Mouse (Mus musculus) kidney, postnatal 4 days (tissue): ENCODE measurements around the gene Cdon.
"Not testable (repeated sequence)": the region's sequence is repeated elsewhere in the genome, so short reads cannot be mapped to it uniquely, and the experiment has no call there.

ENCODE experiments used
- DNase-seq, 2 experiments: peaks; one replicate each; pipeline ENCODE4 v3.0.0; 2021; ENCODE audit warnings: mixed read lengths in 2 of 2

Gene Cdon

DNA sequence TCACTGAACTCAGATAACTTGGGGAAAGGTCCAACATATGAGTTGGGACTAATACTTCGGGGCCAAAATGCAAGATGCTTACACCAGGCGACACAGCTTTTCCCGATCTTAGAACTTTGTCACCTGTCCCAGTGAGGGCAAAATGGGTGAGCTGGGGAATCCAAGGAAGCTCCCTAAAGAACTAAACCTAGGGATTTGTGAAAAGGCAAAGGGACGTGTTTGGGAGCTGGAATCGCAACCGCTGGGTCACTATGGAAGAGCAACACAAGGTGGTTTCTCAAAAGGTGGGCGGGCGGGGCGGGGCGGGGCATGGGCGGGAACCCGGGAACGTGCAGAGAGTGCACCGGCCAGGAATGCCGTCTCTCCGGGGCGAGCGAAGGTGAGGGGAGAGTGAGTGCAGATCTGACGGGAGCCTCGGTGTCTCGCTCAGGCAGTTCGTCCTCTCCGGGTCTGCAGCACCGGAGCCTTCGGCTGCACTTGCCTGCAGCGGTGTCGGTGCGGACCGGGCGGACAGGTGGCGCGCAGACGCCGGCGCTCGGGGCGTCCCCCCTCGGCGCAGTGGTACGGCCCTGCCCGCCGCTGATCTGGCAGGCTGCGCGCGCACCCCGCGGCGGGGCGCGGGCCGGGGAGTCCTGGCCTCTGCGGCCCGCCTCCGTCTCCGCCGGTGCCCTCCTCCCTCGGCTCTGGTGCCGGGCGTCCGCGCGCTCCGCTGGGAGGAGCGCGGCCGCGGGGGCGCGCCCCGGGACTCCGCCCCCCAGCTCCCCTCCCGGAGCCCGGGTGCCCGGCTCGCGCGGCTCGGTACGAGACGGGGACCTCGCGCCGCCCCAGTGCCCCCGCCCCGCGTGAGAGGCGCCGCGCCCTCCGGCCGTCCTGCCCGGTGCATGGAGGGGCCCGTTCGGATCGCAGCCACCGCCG, at the start of gene Cdon:
TSS of gene Cdon (plus strand) at position 324 of the 915 bp plus-strand sequence.
- peak; percentile 91 to 96 for DNase-seq

DNA sequence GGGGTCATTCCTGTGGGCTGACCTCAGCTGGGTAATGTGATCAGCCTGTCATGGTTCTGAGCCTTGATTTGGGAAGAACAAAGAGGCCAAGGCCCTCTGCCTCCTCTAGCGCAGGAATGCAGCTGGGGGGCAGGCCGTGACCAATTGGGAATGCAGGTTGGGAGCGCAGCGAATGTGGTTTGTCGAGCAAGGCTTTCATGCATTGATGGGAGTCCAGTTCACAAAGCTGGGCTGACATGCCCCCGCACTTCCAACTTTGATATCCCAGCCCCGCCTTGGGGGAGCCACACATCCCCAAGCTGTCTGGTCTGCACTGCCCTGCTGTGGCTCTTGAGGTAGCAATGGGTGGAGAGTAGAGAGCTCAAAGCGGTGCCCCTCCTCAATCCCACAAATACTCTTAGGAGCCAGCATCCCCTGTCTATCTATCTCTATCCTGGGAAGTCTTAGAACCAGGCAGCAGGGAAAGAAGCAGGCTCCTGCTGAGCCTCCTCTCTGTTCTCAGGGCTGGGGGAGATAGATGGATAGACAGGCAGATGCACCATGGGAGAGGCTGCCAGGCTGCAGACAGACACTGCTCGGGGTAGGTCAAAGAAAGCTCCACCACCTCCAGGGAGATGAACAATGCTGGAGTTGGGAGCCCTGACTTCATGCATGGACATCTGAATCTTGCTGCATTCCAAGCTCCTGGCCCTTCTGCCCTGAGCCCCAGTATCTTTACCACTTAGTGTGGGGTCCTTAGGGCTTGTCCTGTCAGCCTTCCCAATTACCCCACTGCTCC, 48.4 kb upstream of the Cdon start:
- peak; percentile 41 to 63 for DNase-seq

DNA sequence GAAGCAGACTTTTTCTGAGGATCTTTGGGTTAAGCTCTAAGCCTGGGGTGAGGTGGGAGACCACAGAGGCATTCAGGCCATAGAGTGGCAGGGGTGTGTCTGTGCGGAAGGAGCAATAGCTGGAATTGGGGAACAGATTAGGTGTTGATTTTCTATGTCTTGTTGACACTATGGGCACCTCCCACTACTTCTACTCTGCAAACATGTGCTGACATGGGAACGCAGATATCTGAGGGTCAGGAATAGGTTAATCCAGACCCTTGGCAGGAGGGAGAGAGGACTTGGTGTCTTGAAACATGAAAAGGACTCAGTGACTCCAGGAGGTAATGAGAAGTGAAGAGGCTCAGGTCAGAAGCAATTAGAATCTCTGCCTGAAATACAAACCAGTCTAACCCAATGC, 43.0 kb upstream of the Cdon start:
- DNase-seq: no peak

DNA sequence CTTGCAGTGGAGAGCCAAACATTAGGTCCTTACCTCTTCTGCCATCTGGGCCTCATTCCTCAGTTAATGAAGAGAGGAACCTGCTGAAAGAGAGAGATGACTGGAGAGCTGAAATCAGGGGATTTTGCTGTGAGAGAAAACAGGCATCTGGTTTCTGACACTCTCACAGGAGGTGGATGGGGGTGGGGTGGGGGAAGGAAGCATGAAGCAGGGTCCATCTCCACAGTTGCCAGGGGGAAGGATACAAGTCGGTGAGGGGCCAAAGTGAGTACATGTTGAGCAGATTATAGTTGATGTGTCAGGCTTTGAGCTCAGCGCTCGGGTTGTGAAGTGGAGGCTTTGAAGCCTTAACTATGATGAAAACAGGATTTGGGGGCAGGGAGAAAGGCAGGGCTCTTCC, 41.9 kb upstream of the Cdon start:
- DNase-seq: no peak

DNA sequence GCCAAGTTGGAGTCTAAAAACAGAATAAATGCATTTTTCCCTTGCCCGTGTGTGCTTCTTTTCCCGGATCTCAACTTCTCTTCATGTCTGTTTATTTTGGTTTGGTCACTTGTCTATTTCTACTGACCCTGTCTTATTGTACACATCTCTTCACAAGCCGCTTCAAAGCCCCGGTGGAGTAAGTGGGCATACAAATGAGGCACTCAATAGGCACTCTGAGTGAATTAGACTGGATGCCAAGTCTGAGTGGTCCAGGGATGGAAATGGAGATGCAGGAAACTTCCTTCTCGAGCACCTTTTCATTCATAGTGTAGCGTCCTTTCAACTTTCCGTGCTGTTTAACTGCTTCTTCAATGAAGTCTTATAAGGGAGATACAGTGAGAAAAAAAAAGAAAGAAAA, 21.0 kb upstream of the Cdon start:
- no peak for DNase-seq

DNA sequence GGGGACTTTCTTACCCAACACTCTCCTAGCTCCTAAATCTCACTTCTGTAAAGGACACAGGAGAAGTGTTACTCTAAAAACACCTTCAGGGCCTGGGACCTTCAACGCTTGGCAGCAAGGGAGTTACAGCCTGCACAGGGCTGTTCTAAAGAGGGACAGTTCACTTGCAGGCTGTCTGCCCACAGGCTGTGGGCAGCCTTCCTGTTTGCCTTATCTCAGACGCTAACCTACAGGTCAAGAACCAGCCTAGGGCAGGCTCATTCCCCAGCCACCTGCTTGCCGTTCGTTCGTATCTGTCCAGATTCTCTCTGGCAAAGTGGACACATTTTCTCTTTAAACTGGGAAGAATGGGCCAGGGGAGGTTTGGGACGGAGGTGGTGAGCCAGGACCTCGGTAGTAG, 20.5 kb upstream of the Cdon start:
- DNase-seq: no peak

DNA sequence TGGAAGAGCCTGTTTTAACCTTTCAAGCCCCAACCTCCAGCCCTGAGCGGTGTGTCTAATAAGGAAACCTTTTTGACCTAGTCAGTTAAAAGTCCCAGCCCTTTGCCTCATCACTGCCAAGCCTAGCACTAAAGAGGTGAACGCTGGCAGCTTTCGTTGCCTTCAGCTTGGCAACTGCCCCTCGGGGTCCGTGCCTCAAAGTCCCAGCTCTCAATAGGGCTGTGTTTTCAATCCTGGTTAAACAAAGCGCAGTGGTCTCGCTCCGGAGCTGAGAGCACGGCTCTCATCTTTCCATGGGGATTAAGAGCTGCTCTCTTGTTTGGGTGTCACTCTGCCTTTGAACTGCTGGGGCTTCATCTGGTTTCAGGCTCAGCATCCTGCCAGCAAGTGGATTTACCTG, 20.1 kb upstream of the Cdon start:
- DNase-seq: no peak

DNA sequence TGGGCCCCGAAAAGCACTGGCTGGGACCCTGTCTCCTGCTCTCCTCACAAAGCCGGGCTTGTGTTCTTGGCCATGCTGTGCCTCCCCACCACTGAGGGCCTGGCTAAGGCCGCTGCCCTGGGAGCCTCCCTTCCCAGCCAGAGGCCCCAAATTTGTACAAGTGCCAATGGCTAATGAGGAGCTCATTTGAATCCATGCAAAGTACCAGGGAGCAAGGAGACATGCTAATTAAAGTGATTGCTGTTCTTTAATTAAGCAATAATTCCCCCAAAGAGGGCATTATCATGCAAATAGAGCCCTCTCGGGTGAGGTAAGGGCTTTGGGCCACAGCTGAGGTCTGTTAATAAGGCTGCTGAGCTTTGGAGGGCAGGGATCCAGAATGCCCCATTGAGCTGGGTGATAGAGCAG, 18.3 kb upstream of the Cdon start:
- DNase-seq: no peak

DNA sequence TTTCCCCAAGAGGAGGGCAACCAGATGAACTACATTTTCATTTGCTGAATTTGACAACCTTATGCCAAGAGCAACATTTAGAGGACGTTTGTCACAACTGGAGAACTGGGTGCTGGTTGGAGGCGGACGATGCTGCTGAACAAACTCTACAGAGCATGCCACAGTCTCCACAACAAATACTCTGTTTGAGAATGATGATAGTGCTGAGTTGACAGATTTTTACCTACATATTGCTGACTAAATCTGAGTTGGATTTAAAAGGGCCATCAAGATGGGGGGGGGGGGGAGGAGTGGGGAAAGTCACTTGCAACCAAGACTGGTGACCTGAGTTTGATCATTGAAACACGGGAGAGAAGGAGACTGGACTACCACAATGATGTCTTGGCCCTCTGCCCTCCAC, 17.4 kb upstream of the Cdon start:
- no peak for DNase-seq

DNA sequence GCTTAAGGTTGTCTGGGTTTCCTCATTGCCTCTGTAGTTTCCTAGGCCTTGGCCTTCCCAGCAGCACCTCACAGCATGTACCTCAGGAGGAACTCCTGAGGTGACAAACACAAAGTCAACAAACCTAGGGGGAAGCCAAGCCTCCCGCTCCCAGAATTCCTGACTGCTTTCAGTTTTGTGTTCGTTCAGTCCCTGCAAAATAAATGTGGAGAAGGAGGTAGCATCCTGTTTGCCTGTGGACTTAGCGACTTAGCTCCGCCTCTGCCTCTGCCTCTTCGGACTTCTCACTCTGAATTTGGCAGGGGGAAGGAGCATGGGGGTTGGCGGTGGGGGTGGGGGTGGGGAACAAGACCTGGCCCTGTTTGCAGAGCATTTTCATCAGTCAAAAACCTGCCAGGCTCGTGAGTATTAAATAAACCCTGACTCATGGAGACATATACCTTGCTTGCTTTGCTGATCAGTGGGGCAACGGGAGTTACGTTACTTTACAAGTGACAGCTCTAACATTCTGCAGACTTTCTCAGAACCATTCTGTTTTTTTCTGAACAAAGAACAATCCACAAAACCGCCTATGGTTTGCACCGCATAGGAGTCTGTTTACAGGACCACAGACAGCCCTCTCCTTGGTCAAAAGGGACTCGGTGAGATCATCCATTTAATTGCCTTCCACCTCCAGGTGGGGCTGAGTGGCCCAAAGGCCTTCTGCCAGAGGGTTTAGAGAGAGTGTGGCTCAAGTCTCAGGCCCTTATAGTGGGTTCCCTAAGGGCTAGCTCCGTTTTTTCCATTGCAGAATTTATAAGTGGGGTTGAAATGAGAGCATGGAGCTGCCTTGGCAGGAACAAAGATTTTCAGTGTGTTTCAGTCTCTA, 15.7 kb upstream of the Cdon start:
- peak; percentile 6 to 36 for DNase-seq

DNA sequence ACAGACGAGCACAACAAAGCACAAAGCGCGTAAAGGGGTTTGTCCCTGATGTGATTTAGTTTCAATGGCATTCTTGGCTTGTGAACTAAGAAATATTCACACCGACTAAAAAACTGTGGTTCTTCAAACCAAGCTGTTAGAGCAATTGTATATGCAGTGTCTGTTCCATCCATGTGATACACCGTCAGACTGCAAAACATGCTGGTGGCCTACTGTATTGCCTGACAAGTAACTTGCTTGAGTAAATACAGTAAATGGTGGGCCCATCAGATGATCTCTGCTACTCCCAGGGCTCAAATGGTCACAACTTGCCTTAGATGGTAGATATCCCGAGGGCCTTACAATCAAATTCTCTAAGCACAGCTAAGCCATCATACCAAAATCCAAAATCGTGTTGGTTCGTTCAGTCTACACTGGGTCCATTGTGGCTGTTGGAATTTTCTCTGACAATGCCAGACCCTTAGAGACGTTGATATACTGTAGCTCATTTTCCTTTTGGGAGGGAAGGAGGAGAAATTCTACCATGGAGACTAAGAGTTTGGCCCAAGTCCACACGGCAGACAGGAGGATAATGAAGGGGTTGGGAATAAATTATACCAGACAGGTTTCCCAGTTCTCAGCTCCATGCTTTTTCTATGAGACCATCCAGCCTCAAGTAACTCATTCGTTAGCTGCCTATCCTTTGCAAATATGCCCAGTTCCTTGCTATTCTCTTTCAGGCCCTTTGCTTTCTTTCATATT, 9.5 kb upstream of the Cdon start:
- DNase-seq: no peak

DNA sequence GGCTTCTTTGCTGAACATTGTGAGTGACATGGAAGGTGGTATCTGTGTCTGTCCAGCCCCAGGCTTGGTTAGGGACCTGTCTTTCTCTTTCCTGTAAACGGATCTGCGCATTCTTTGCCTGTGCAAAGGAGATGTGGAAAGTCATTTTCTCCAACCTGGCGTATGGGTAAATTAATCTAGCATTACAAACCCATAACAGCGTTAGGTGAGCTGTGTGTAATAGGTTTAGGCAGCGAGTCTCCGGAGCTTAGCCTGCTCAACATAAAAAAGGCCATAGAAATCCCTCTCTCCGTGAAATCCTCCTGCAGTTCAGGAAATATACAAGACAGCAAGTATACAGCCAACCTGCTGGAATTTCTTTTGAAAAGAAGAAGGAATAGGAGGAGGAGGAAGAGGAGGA, 9.0 kb upstream of the Cdon start:
- no peak for DNase-seq

DNA sequence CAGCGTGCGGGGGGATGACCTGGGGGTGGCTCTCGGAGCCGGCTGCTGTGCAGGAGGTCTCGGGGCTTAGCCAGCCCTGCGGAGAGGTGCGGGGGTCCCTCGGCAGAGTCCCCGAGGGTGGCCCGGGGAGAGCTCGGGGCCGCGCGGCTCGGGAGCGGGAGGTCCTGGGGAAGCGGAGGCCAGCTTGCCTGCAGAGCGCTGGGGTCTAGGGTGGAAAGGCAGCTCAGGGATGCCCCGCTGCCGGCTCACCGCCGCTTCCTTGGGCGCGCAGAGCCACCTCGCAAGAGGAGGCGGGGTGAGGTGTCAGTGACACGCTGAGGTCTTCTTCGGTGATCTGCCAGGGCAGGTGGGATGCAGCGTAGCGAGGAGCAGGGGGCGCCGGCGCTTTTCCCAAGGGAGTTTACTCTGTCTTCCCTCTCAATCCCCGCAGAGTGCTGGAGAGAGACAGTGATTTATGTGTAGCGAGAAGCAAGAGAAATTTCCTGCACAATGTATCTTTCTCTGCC, 855 bp downstream of the Cdon start:
- DNase-seq: peak; percentile 61 to 77

DNA sequence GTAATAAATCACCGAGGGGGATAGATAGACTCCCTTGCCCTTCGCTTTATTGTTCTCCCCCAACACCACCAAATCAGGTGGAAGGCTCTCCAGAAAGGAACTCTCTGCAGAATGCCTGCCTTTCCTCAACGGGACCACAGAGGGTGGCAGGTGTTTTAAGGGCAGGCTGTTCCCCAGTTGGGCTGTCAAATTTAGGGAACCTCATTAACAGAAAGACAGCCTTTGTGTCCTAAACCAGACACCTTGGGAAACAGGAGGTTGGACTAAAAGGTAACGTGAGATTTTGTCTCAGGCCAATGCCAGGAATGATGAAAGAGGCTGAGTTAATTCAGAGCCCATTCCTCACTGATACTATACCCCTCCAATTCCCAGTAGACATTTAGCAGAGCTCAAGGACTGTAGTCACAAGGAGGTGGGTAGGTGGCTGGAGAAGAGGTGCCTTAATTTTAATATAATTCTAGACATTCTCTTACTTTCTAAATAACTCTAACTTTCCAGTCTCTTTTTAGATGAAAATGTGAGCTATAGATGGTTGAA, 1.5 kb downstream of the Cdon start:
- no peak for DNase-seq

DNA sequence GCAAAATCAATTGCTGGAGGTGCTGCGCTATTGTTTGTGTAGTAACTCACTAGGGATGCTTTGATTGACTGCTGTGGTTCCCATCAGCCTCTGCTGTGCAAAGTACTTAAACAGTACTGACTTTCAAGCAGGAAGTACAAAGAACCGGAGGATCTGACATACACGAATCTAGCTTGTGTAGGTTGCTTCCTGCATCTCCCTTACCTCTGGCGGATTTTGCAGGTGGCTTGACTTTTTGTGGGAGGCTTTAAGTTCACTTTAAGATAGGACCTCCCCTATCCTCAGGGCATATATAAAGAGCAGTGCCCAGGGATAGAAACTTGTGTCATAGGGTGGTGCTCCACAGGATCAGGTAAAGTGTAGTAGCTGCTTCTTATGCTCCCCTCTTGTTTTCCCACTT, 2.3 kb downstream of the Cdon start:
- no peak for DNase-seq

DNA sequence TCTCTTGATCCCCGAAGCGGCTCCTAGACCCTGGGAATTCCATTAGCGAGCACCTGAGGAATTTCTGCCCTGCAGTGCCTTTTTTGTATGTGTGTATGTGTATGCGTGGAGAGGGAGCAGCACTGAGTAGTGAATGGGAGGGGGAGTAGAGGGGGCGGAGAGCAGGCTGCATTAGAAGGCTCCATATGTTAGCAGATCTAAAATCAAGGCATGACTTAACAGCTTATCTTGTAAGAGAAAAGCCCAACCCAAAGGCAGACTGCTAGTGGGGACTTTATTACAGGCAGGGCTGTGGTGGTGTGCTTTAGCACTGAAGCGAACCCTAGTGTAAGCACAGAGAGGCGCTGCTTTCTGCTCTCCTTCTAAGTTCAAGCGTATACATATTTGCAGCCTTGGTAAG, 3.7 kb downstream of the Cdon start:
- peak; percentile 22 to 49 for DNase-seq

DNA sequence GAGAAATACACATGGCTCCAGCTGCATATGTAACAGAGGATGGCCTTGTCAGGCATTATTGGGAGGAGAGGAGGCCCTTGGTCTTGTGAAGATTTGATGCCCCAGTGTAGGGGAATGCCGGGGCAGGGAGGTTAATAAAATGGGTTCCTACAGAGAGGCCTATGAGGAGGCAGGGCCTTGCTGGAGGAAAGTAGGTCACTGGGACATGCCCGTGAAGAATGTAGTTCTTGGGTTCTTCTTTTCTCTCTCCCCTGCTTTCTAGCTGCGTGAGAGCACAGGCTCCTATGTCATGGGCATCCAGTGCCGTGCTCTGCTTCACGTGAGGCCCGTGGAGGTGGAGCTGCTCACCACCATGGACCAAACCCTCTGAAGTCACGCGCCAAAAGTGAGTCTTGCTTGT, 9.5 kb downstream of the Cdon start:
- no peak for DNase-seq

DNA sequence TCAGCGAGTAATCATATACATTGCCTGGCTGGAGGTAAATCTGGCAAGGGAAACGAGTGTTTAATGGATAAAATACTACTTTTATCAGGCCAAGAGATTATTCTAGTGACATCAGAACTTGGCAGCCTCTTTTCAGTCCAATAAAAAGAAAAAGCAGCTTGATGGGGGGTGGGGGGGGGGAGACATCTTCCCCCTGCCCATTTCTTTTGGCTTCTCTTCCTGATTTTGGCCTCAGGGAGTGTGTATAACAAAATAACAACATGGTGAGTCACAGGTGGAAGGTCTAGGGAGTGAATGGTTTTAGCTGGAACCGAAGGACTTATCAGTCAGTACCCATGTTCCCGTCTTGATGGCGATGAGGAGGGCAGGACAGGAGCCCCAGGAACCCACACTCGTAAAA, 10.5 kb downstream of the Cdon start:
- no peak for DNase-seq

DNA sequence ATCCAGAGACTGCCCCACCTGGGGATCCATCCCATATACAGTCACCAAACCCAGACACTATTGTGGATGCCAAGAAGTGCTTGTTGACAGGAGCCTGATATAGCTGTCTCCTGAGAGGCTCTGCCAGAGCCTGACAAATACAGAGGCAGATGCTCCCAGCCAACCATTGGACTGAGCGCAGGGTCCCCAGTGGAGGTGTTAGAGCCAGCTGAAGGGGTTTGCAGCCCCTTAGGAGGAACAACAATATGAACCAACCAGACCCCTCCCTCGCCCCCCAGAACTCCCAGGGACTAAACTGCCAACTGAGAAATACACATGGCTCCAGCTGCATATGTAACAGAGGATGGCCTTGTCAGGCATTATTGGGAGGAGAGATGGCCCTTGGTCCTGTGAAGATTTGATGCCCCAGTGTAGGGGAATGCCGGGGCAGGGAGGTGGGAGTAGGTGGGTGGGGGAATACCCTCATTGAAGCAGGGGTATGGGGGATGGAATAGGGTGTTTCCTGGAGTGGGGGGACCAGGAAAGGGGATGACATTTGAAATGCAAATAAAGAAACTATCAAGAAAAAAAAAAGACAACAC, 11.9 kb downstream of the Cdon start:
- DNase-seq: not testable (repeated sequence)

DNA sequence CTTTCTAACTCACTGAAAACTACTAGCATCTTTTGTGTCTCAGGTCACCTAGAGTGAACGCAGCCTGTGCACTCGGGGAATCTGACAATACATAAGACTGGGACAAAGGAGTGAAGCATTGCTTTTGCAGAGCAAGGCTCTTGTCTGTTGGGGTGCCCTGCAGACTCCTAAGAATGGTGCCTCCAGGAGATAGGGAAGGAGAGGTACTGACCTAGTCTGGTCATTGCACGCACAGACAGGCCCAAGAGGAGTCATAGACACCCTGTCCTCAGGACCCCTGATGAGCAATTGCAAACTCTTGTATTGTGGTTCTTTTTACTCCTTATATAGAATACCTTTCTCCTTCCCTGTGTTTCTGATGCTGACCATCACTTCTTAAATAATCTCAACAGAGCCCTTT, 13.4 kb downstream of the Cdon start:
- no peak for DNase-seq

DNA sequence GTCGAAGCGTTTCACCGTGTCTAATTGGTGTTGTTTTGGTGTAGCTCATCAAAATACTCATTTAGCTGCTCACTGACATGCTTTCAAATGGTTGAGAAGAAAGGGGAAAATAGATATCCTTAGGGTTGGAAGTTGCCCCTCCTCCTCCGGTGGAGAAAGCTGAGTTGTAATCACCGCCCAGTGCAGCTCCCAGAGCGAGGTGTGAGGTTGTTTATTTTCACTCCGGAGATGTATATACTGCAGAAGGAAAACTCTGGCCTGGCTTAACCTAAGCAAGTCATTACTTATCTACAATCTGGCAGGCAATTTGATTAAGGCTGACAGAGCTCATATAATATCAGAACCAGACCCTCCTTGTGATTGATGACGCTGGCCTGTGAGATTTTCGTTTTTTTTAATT, 14.6 kb downstream of the Cdon start:
- no peak for DNase-seq
